Mouse (Mus musculus): ENCODE data around the gene Gimap3.
A peak's percentile ranks its signal among the peaks of the same experiment; 100 is the strongest.

The Gimap3 gene

GRCm38 (mm10) chr6:48770696-48771095, at the start of gene Gimap3:
Gene Gimap3, minus strand, starts transcription at chr6:48770851.
- peak in 1 of 2 experiments; percentile 34 for DNase-seq (ENCODE audit: inconsistent age in 2 of 2, low spot score in 1 of 2)

- DNase-seq (ENCODE audit: inconsistent age in 2 of 2, low spot score in 1 of 2) = peak; percentile 71 to 90
Observed at GRCm38 (mm10) chr6:48817815-48818214, 47.2 kb upstream of the Gimap3 start.

GRCm38 (mm10) chr6:48815013-48815412, 44.4 kb upstream of the Gimap3 start:
- DNase-seq (ENCODE audit: inconsistent age in 2 of 2, low spot score in 1 of 2) = no peak

GRCm38 (mm10) chr6:48809494-48810219, 39.0 kb upstream of the Gimap3 start:
- DNase-seq (ENCODE audit: inconsistent age in 2 of 2, low spot score in 1 of 2) = no peak

GRCm38 (mm10) chr6:48806746-48807145, 36.1 kb upstream of the Gimap3 start:
- no peak for DNase-seq (ENCODE audit: inconsistent age in 2 of 2, low spot score in 1 of 2)

- no peak for DNase-seq (ENCODE audit: inconsistent age in 2 of 2, low spot score in 1 of 2)
Observed at GRCm38 (mm10) chr6:48804346-48804745, 33.7 kb upstream of the Gimap3 start.

- DNase-seq (ENCODE audit: inconsistent age in 2 of 2, low spot score in 1 of 2) = no peak
Observed at GRCm38 (mm10) chr6:48803406-48804051, 32.9 kb upstream of the Gimap3 start.

- DNase-seq (ENCODE audit: inconsistent age in 2 of 2, low spot score in 1 of 2) = no peak
Observed at GRCm38 (mm10) chr6:48801897-48802296, 31.2 kb upstream of the Gimap3 start.

GRCm38 (mm10) chr6:48787867-48788266, 17.2 kb upstream of the Gimap3 start:
- DNase-seq (ENCODE audit: inconsistent age in 2 of 2, low spot score in 1 of 2) = no peak

GRCm38 (mm10) chr6:48785601-48786000, 14.9 kb upstream of the Gimap3 start:
- DNase-seq (ENCODE audit: inconsistent age in 2 of 2, low spot score in 1 of 2) = no peak

- DNase-seq (ENCODE audit: inconsistent age in 2 of 2, low spot score in 1 of 2) = peak; percentile 39 to 83
Observed at GRCm38 (mm10) chr6:48785189-48785588, 14.5 kb upstream of the Gimap3 start.

GRCm38 (mm10) chr6:48784406-48784805, 13.8 kb upstream of the Gimap3 start:
- DNase-seq (ENCODE audit: inconsistent age in 2 of 2, low spot score in 1 of 2) = peak; percentile 22 to 76

- peak; percentile 79 to 93 for DNase-seq (ENCODE audit: inconsistent age in 2 of 2, low spot score in 1 of 2)
Observed at GRCm38 (mm10) chr6:48772030-48772429, 1.4 kb upstream of the Gimap3 start.

GRCm38 (mm10) chr6:48768933-48769332, 1.7 kb downstream of the Gimap3 start:
- DNase-seq (ENCODE audit: inconsistent age in 2 of 2, low spot score in 1 of 2) = no peak

- peak in 1 of 2 experiments; percentile 39 for DNase-seq (ENCODE audit: inconsistent age in 2 of 2, low spot score in 1 of 2)
Observed at GRCm38 (mm10) chr6:48768178-48768869, 2.3 kb downstream of the Gimap3 start.

- peak in 1 of 2 experiments; percentile 57 for DNase-seq (ENCODE audit: inconsistent age in 2 of 2, low spot score in 1 of 2)
Observed at GRCm38 (mm10) chr6:48764496-48764895, 6.2 kb downstream of the Gimap3 start.

- DNase-seq (ENCODE audit: inconsistent age in 2 of 2, low spot score in 1 of 2) = peak in 1 of 2 experiments; percentile 22
Observed at GRCm38 (mm10) chr6:48763567-48764270, 6.9 kb downstream of the Gimap3 start.

- peak; percentile 28 to 59 for DNase-seq (ENCODE audit: inconsistent age in 2 of 2, low spot score in 1 of 2)
Observed at GRCm38 (mm10) chr6:48747091-48747966, 23.3 kb downstream of the Gimap3 start.

GRCm38 (mm10) chr6:48745959-48746889, 24.4 kb downstream of the Gimap3 start, which contains the start of gene Gimap5:
Gene Gimap5, plus strand, starts transcription at chr6:48746197.
- DNase-seq (ENCODE audit: inconsistent age in 2 of 2, low spot score in 1 of 2) = peak; percentile 70 to 88

Data from adrenal gland, adult (tissue).